Mouse (Mus musculus): Measurements from ENCODE around the gene Rhoa. TPM values are rescaled to one million over a fixed set of nuclear protein-coding genes. Genes with fewer than 3 reads are reported as not detected.
"Not testable (repeated sequence)": the region's sequence is repeated elsewhere in the genome, so short reads cannot be mapped to it uniquely, and the experiment has no call there.

Gene Rhoa
- total RNA-seq, 2 experiments from 2014 or later: 159 to 177 TPM

- intact Hi-C loops (cut with DNase I; ENCODE audit: low total_unique reads): no loop called here
- peak; percentile 68 for DNase-seq
These were observed 21.5 kb upstream of the Rhoa start for GRCm38 (mm10) chr9:108284410-108284809.

GRCm38 (mm10) chr9:108287526-108288238 is 18.2 kb upstream of the Rhoa start:
- not testable (repeated sequence) for DNase-seq
- intact Hi-C loops (cut with DNase I; ENCODE audit: low total_unique reads): loop anchor here (5.0 kb wide), 2 partner anchors 80 to 190 kb away; no protein-coding TSS in a partner anchor

GRCm38 (mm10) chr9:108289347-108289746 is 16.6 kb upstream of the Rhoa start:
- intact Hi-C loops (cut with DNase I; ENCODE audit: low total_unique reads): loop anchor here (5.0 kb wide), 2 partner anchors 82 to 192 kb away; no protein-coding TSS in a partner anchor
- DNase-seq: no peak

DNA sequence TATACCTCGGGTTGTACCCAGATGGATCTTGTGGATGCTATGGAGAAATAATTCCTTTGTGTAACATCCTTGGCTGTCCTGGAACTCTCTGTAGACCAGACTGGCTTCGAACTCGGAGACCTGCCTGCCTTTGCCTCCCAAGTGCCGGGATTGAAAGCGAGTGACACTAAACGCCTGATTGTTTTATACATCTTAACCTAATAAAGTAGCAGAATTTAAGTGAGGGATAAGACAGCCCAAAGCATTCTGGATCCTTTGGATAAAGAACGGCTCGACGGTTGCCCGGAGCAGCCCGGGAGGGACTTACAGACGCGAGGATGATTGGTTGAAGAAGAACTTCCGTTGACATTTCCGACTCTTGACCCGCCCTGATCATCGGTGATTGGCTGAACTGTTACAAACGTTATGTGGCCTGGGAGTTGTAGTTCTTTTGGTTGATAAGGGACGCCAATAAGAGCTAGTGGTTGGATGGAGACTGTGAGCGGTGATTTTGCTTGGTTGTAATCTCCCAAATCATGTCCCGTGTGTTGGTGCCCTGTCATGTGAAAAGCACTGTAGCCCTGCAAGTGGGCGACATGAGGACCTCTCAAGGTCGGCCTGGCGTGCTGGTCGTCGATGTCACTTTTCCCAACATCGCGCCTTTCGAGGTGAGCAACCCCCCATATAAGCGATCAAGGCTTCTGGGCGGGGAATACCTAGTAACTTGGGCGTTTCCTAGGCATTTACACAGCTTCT is 15.7 kb upstream of the Rhoa start, which contains the start of gene Nicn1:
Gene Nicn1, plus strand, starts transcription at position 414 of the 735 bp plus-strand sequence.
- intact Hi-C loops (cut with DNase I; ENCODE audit: low total_unique reads): no loop called here
- DNase-seq: peak; percentile 89

DNA sequence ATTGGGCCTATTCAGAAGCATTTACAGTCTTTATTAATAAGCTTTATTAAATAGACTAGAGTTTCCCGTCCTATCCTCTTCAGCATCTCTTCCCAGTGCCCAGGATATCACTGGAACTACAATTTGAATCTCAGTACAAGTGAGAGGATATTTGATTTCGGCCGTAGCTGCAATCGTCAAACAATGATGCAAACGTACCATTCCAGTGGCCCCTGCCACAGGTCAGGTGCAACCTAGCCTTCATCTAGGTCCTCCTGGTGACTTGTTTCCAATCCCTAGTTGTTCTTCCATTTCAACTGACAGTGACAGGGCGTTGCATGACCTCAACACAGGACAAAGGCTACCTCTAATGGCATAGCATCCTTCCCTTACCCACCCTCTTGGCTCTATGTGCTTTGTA is 15.2 kb upstream of the Rhoa start:
- DNase-seq: no peak
- intact Hi-C loops (cut with DNase I; ENCODE audit: low total_unique reads): no loop called here

GRCm38 (mm10) chr9:108296453-108297355 is 9.2 kb upstream of the Rhoa start, which contains the start of gene Amt:
TSS of gene Amt (plus strand) at chr9:108296853.
- DNase-seq: no peak
- intact Hi-C loops (cut with DNase I; ENCODE audit: low total_unique reads): no loop called here

GRCm38 (mm10) chr9:108301853-108302252 is 4.1 kb upstream of the Rhoa start:
- intact Hi-C loops (cut with DNase I; ENCODE audit: low total_unique reads): no loop called here
- no peak for DNase-seq

DNA sequence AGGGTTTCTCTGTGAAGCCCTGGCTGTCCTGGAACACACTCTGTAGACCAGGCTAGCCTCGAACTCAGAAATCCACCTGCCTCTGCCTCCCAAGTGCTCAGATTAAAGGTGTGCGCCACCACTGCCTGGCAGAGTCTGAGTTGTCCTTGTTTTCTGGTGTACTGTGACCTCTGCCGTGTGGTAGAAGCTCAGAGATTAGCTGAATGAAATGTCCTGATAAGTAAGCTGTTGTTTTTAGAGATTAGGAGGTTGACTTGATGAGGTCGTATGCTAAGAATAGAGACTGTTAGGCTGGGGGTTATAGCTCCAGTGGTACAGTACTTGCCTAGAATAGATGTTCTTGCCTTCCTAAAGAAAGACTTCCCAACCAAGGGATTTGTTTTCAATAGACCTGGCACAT is 1.2 kb upstream of the Rhoa start:
- intact Hi-C loops (cut with DNase I; ENCODE audit: low total_unique reads): no loop called here
- no peak for DNase-seq

GRCm38 (mm10) chr9:108305170-108305569 is 759 bp upstream of the Rhoa start:
- DNase-seq: peak; percentile 13
- intact Hi-C loops (cut with DNase I; ENCODE audit: low total_unique reads): no loop called here

DNA sequence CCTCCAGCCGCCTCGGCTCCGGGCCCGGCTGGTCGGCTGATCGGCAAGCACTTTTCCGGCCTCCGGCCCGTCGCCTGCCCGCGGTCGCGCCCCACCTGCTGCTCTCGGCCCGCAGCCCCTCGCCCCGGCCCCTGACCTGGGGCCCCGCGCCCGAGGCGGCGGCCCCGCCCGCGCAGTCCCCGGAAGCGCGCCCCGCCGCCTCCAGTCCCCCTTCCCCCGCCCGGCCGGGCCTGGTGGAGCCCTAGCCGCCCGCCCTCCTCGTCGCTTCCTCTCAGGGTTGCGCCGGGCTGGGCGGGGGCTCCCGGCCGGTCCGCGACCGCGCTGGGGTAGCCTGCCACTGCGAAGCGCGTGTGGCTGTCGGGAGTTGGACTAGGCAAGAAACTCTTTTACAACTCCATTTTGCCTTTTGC is 647 bp downstream of the Rhoa start:
- peak; percentile 91 for DNase-seq
- intact Hi-C loops (cut with DNase I; ENCODE audit: low total_unique reads): no loop called here

DNA sequence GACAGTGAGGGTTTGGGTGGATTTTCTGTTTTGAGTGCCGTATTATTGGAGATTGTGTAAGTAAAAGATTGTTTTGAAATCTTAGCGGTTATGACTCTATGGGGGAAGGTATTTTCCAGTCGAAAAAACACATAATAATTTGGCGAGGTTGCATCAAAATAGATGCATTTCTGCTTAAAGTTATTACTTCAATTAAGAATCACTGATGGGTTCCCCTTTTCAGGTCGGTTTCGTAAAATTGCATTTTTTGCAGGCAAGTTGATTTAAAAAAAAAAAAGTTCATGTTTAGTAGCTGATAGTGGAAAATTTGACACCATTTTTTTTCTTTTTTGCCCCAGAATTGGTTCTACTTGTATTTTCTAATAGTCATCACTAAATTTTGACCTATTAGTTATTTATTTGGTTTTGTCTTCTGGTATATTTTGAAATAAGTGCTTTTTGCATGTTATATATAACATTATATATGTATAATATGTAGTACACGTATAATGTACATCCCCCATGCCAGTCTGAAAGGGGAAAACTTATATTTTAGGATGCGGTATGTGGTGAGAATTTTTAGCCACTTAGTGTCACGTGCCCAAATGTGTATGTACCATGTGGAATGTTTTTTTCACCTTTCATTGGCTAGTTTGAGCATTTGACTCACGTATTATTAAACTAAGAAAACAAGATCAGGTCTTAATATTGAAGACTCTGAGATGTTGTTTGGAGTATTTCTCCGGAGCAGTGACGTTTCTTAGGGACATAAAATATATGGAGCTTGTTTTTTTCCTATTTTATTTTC is 1.3 kb downstream of the Rhoa start:
- intact Hi-C loops (cut with DNase I; ENCODE audit: low total_unique reads): no loop called here
- DNase-seq: no peak

DNA sequence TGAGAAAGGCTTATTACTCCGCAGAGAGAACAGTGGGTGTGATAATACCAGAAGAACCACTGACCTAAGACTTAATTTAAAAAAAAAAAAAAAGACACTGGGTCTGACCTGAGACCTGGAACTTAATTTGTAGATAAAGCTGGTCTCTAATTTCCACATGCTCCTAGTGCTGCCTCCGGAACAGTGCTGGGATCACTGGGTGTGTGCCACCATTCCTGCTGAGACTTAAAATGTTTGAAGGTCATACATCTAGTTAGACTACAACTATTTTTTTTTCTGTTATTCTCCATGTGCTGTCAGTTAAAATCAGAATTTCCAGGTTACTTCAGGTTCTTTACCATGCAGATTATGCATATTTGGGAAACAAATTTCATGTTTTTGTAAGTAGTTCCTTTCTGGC is 2.2 kb downstream of the Rhoa start:
- intact Hi-C loops (cut with DNase I; ENCODE audit: low total_unique reads): no loop called here
- no peak for DNase-seq

DNA sequence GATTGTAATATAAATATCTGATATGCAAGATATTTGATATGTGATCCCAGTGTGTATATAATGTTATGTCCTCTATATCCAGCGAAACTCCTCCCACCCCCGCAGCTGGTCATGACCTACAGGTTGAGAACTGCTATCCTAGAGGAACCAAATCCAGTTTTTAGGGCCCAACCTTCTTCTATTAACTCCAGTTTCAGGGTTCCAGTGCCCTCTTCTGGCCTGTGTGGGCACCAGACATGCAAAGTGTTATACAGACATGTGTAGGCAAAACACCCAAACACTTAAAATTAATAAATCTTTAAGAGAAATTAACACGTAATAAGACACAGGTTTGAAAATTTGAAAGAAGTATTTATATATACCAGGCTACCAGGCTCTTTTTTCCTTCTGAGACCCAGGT is 11.6 kb downstream of the Rhoa start:
- intact Hi-C loops (cut with DNase I; ENCODE audit: low total_unique reads): no loop called here
- no peak for DNase-seq

GRCm38 (mm10) chr9:108318462-108318861 is 12.5 kb downstream of the Rhoa start:
- DNase-seq: no peak
- intact Hi-C loops (cut with DNase I; ENCODE audit: low total_unique reads): no loop called here

GRCm38 (mm10) chr9:108322054-108322453 is 16.1 kb downstream of the Rhoa start:
- intact Hi-C loops (cut with DNase I; ENCODE audit: low total_unique reads); DNase-seq: not testable (repeated sequence)

- intact Hi-C loops (cut with DNase I; ENCODE audit: low total_unique reads): no loop called here
- no peak for DNase-seq
These were observed 18.9 kb downstream of the Rhoa start for GRCm38 (mm10) chr9:108324784-108325183.

- intact Hi-C loops (cut with DNase I; ENCODE audit: low total_unique reads): no loop called here
- DNase-seq: no peak
These were observed 19.9 kb downstream of the Rhoa start for GRCm38 (mm10) chr9:108325811-108326210.

- DNase-seq: no peak
- intact Hi-C loops (cut with DNase I; ENCODE audit: low total_unique reads): no loop called here
These were observed 32.1 kb downstream of the Rhoa start for GRCm38 (mm10) chr9:108337848-108338550.

DNA sequence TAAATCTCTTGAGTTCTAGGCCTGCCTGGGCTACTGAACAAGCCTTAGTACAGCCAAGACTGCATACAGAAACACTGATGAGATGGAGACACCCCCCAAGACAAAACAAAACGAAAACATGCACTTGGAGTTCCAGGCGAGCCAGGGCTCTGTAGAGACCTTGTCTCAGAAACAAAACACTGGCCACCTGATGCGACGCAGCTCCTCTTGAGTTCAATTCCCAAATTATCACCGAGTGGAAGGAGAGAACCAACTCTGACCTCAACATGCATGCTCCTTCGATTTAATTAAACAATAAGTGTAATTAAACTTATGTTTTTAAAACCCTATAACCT is 32.6 kb downstream of the Rhoa start:
- DNase-seq: no peak
- intact Hi-C loops (cut with DNase I; ENCODE audit: low total_unique reads): no loop called here

Data from gastrocnemius, postnatal 14 days (tissue).